Mouse (Mus musculus) adrenal gland, postnatal 36 days (tissue): Measurements from ENCODE around the gene G0s2. TPM values are rescaled to one million over a fixed set of nuclear protein-coding genes. Genes with fewer than 3 reads are reported as not detected.
"Not testable (repeated sequence)": the region's sequence is repeated elsewhere in the genome, so short reads cannot be mapped to it uniquely, and the experiment has no call there.

Experiments used
- DNase-seq, 2 experiments: peaks; one replicate each; pipeline ENCODE4 v3.0.0; 2021; ENCODE audit warnings: mixed read lengths in 1 of 2
- total RNA-seq, 2 experiments: library from RNA; stranded (reverse); gene quantifications; 2 replicates each; pipeline ENCODE4 v1.2.3; 2021

G0s2 gene
- total RNA-seq, 2 experiments from 2014 or later, result 117 to 162 TPM

DNA sequence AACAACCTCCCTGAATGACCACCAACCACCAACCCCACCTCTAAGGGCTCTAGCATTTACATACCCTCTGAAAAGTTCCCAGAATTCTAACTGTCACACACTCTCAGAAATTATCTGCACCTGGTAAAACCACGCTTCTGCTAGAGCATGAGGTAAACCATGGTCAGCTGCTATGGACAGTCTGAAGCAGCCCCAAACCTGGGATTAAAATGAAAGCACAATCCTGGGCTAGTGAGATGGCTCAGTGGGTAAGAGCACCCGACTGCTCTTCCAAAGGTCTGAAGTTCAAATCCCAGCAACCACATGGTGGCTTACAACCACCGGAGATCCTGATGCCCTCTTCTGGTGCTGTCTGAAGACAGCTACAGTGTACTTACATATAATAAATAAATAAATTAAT, 19.1 kb downstream of the G0s2 start:
- not testable (repeated sequence) for DNase-seq

DNA sequence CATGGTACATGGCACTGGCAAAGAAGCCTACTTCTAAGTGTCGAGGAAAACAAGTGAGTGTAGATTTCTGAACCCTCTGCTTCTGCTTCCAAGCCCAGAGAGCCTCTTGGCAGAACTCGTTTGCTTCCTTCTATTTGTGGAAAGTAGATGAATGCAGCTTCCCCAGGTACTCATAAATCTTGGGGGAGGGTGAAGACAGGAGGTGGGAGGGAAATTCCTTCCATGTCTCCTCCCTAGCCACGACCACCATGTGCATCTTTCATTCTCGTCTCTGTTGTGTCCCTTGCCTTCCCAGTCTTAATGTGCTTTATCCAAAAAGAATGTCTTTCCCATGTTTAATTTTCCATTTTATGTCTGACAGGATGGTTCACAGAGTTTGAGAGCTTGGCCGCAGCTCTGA, 20.4 kb downstream of the G0s2 start:
- no peak for DNase-seq

DNA sequence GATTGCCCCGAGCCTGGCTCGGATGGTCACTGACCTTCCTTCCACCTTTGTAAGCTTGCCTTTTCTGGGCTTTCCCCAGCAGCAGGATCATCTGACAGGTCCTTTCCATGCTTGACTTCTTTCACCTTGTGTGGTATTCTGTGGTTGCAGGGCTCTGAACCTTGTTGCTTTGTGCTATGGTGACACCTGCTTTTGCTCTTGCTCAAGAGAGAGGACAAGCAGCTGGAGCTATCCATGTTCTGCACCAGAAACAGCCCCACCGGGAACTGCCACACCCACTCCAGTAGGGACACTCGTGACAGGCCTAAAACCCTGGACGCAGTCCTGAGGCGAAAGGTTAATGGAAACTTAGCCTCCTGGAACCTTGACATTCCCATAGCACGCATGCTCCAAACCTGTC, 21.6 kb downstream of the G0s2 start:
- no peak for DNase-seq

GRCm38 (mm10) chr1:193250026-193250425, 23.0 kb downstream of the G0s2 start:
- no peak for DNase-seq

DNA sequence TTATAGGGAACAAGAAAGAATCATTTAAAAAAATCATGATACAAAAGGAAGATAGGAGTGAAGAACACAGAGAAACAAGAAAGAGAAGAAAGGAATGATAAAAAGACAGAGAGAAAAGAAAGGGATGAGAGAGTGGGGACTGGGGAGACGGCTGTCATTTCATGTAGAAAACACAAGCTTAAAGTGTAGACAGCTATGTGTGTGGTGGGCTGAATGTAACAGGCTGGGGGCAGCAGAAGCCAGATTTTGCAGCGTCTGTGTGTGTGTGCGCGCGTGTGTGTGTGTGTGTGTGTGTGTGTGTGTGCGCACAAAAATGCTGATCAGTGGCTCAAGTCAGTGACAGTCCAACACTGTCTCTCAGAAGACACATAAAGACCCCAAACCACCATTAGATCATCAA, 28.8 kb downstream of the G0s2 start:
- DNase-seq, result no peak

DNA sequence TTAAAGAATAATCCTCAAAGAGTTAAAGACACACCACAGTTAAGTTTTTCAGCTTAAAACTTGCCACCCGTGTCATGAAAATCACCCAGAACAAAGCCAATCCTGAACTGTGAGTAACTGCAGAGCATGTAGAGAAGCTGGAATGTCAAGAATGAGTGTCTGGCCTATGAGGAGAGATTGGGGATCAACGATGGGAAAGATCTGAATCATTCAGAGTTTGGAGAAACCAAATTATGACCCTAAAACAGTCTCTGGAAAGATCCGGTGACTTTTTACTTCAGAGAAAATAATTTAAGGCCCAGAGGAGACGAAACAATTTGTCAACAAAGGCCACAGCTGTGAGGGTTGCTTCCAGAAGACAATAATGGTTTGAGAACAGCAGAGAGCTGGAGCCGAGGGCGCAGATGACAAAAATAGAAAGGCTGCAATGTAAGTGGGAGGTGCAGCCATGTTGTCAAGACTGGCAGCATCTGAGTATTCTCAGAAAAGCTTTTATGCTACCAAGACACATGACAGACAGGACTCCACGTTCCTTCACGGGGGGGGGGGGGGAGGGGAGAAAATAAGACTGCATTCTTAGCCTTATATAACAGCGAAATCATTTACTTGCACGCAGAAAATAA, 29.3 kb downstream of the G0s2 start:
- no peak for DNase-seq

DNA sequence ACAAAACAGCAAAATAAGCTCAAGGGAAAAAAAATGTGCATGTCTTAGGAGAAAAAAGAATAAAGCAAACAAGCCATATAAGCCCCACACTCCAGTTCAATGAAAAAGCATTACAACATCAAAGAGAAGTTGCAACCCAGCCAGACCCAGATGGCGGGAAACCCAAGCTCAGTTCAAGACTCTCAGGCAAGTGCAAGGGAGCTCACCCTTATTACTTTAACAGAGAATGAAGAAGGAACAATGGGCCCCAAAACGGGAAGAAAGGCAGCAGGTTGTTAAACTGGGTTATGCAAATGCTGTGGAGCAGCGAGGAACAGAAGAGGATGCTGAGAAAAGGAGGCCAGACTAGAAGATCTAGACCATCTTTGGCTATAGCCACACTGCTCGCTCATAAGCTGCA, 30.2 kb downstream of the G0s2 start:
- DNase-seq, result no peak

- DNase-seq, result peak; percentile 64
These were observed 30.8 kb downstream of the G0s2 start for GRCm38 (mm10) chr1:193242238-193242637.

GRCm38 (mm10) chr1:193241436-193241835, 31.6 kb downstream of the G0s2 start:
- no peak for DNase-seq

DNA sequence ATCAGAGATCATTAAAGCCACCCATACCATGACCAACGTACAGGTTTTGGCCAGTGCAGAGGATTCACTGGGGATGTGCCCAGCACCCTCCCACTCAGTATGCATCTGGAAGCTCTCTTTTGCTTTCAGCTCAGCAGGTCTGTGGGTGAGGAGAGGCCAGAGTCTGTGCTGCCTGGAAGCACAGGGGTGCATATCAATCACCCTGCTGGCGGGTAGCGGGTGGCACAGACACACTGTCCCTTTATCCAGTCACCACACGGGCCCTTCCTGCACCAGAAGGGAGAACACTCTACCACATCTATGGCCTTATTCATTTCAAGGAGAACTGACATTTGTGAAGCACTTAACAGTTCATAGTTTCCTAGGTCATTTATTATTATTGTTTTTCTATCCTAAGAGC, 34.6 kb downstream of the G0s2 start:
- peak in 1 of 2 experiments; percentile 6 for DNase-seq

GRCm38 (mm10) chr1:193234930-193235329, 38.1 kb downstream of the G0s2 start:
- DNase-seq, result no peak

- DNase-seq, result no peak
These were observed 38.8 kb downstream of the G0s2 start for GRCm38 (mm10) chr1:193234130-193234645.

DNA sequence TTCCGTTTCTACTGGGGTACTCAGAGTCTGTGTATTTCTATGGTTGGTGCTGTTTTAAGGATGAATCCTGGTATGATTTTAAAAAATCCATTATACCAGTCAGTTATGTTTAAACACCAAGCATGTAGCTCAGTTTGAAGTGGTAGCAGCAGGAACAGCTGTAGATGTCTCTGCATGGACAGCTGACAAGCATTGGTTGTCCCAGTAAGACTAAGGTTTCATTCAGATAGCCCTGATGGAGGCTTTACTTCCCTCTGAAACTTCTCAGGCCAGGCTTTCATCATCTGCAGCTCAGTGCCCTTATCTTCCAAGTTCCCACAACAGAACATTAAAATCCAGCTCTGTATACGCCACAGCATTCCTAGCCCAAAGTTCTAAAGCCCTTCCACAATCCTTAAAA, 40.3 kb downstream of the G0s2 start:
- no peak for DNase-seq

DNA sequence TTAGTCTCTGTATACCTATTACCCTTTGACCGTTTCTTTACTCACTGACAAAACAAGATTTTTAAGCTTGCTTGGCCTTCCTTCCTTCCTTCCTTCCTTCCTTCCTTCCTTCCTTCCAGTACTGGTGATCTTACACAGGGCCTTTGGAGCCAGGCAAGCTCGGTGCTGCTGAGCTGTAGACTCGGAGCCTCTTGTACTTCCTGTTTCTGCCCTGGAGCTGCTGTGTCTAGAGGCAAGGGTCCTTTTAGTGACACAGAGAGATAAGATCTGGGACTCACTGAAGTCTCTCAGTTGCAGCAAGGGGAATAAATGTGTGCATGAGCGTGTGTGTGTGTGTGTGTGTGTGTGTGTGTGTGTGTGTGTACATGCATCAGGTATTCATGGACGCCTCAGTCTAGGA, 42.1 kb downstream of the G0s2 start:
- DNase-seq, result no peak

DNA sequence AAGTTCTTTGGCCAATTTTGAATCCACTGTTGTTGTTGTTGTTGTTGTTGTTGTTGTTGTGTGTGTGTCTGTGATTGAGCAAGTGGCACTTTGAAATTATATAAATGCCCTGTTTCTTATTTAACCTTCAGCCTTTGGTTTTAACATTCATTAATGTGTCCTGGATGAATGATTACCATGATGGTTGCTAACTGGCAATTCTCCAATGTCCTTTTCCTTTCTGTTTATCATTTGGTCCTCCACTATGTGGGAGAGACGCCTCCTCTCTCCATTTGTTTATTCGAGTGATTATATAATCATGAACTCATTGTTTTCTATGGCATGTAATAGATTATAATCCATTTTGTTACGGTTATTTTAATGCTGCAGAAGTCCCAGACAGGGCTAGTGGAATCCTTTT, 42.5 kb downstream of the G0s2 start:
- DNase-seq, result no peak

DNA sequence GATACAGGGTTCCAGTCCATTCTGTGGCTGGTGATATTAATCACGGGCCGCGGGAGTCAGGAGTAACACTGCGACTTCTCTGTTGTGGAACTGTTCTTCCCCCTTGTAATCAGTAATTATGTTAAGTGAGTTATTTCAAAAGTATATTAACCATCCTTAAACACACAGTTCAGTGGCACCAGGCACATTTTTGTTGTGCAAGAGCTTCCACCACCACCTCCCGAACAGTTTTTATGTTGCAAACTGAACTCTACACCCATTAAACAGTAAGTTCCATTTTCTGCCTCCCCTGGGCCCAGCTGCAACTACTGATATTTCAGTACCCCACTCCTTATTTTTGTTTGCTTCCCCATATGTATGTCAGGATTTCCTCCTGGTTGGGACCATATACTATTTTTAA, 43.4 kb downstream of the G0s2 start:
- DNase-seq, result peak in 1 of 2 experiments; percentile 12

DNA sequence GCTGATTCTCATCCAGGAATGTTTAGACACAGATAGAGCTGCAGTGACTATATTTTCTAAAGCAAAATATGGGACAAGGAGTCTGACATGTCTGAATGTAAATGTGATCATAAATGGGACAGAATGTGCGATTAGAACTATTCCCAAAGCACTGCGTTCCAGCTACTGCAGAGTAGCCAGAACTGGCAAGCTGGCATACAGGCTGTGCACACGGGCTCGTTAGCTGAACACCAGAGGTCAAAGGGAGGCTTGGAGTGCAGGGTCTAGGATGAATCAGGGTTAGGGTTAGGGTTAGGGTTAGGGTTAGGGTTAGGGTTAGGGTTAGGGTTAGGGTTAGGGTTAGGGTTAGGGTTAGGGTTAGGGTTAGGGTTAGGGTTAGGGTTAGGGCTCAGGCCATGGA, 45.5 kb downstream of the G0s2 start:
- DNase-seq, result no peak

GRCm38 (mm10) chr1:193226724-193227522, 46.1 kb downstream of the G0s2 start:
- DNase-seq, result no peak

DNA sequence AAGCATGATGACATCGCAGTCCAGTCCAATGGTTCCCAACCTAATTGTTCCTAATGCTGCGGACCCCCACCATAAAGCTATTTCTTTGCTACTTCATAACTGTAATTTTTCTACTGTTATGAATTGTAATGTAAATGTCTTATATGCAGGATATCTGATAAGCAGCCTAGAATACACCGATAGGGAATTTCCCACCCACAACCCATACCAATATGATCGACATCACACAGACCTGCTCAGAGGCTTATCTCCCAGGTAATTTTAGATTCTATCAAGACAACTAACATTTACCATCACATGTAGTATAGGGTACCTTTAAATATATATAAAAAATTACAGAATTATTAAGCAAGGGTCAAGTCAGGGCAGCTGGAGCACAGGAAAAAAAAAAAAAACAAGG, 46.9 kb downstream of the G0s2 start:
- no peak for DNase-seq

- DNase-seq, result no peak
These were observed 47.5 kb downstream of the G0s2 start for GRCm38 (mm10) chr1:193225531-193225930.
